Mouse (Mus musculus) intestine, embryonic 16.5 days (tissue): ENCODE data around the gene Scml4. TPM values are rescaled to one million over a fixed set of nuclear protein-coding genes. Genes with fewer than 3 reads are reported as not detected.

Experiments used
- ATAC-seq: fragments of 200-750 bp; cut with Nextera tagmentation; 2 replicates; pipeline ENCODE4 v1.8.0; 2017; ENCODE audit warnings: moderate TSS enrichment, moderate library complexity
- H3K27ac ChIP-seq: fragments of 300-500 bp; sonication (generic); 2 replicates; pipeline ENCODE4 v1.5.1; 2014; ENCODE audit warnings: mild to moderate bottlenecking, low read length
- H3K27me3 ChIP-seq: fragments of 300-500 bp; sonication (generic); replicated peaks from 2 replicates; pipeline ENCODE4 v1.6.1; 2014; ENCODE audit warnings: low read length, control low read depth, mixed read lengths; ENCODE audit not compliant: control insufficient read depth, insufficient read depth
- H3K36me3 ChIP-seq: fragments of 300-500 bp; sonication (generic); 2 replicates; pipeline ENCODE4 v1.6.1; 2014; ENCODE audit warnings: low read length, control low read depth; ENCODE audit not compliant: control insufficient read depth, insufficient read depth
- H3K4me1 ChIP-seq: fragments of 300-500 bp; sonication (generic); 2 replicates; pipeline ENCODE4 v1.6.1; 2014; ENCODE audit warnings: low read length, control low read depth, mixed read lengths; ENCODE audit not compliant: control insufficient read depth, insufficient read depth
- H3K4me2 ChIP-seq: fragments of 300-500 bp; sonication (generic); 2 replicates; pipeline ENCODE4 v1.6.1; 2014; ENCODE audit warnings: low read depth, low read length, control low read depth
- H3K4me3 ChIP-seq: fragments of 300-500 bp; sonication (generic); 2 replicates; pipeline ENCODE4 v1.5.1; 2014; ENCODE audit warnings: mild to moderate bottlenecking, low read length
- H3K9ac ChIP-seq: fragments of 300-500 bp; sonication (generic); 2 replicates; pipeline ENCODE4 v1.6.1; 2014; ENCODE audit warnings: low read depth, low read length
- H3K9me3 ChIP-seq: fragments of 300-500 bp; sonication (generic); 2 replicates; pipeline ENCODE4 v1.6.1; 2016; ENCODE audit warnings: low read length, control low read depth; ENCODE audit not compliant: control insufficient read depth
- WGBS: fragments of 180-500 bp; shearing (Covaris S2); extraction: QIAGEN DNeasy Blood & Tissue Kit; methylation state at CpG from one replicate; pipeline ENCODE4 v1.1.7; 2014; 5-methylcytosine and 5-hydroxymethylcytosine counted together
- polyA plus RNA-seq: library from polyadenylated mRNA; unstranded; fragments of >200 nt; fragmentation: Nextera tagmentation; extraction: Ambion mirVana; gene quantifications from 2 replicates; pipeline ENCODE4 v1.2.1, GENCODE M21; 2015

Gene Scml4
- polyA plus RNA-seq, 1 experiment from 2014 or later = 34.1 TPM

GRCm38 (mm10) chr10:42856574-42856973 is 3.6 kb upstream of the Scml4 start:
- WGBS = 95% methylated on average over 9 of the region's 9 CpGs
- no peak overlapping the region for H3K9ac ChIP-seq

GRCm38 (mm10) chr10:42857021-42857420 is 3.1 kb upstream of the Scml4 start:
- no peaks in the 10 kb centered on the region for H3K36me3 ChIP-seq
- H3K27me3 ChIP-seq = no peaks in the 10 kb centered on the region
- peaks cover 7% of the 10 kb centered on the region; the same call in 1 of the 2 replicates for H3K9me3 ChIP-seq
- no peak overlapping the region for H3K27ac ChIP-seq
- no peak for ATAC-seq
- no peak overlapping the region for H3K9ac ChIP-seq
- WGBS = 91% methylated on average over 2 of the region's 2 CpGs
- H3K4me1 ChIP-seq = peaks cover 19% of the 10 kb centered on the region
- H3K4me2 ChIP-seq = no peak overlapping the region
- H3K4me3 ChIP-seq = no peak overlapping the region

More at GRCm38 (mm10) chr10:42856574-42856973, 3.6 kb upstream of the Scml4 start:
- Histone ChIP-seq H3K4me2 (no peak overlapping the region), H3K27ac (no peak overlapping the region), H3K27me3 (no peaks in the 10 kb centered on the region), H3K9me3 (peaks cover 7% of the 10 kb centered on the region; the same call in 1 of the 2 replicates), H3K4me3 (no peak overlapping the region), H3K36me3 (no peaks in the 10 kb centered on the region), H3K4me1 (peaks cover 16% of the 10 kb centered on the region)
- ATAC-seq = no peak

- H3K27ac ChIP-seq = no peak overlapping the region
- no peak for ATAC-seq
- no peaks in the 10 kb centered on the region for H3K36me3 ChIP-seq
- no peaks in the 10 kb centered on the region for H3K27me3 ChIP-seq
- 36% methylated on average over 2 of the region's 2 CpGs for WGBS
- no peak overlapping the region for H3K9ac ChIP-seq
- H3K9me3 ChIP-seq = peaks cover 7% of the 10 kb centered on the region; the same call in 1 of the 2 replicates
- H3K4me1 ChIP-seq = peaks cover 27% of the 10 kb centered on the region
- 0 out of 2 replicates have a peak overlapping the region, but pooled peaks have one; percentile 37 for H3K4me2 ChIP-seq
- H3K4me3 ChIP-seq = no peak overlapping the region
Observed at GRCm38 (mm10) chr10:42859781-42860158, 400 bp upstream of the Scml4 start.

- Histone ChIP-seq H3K4me2 (no peak overlapping the region), H3K27ac (no peak overlapping the region), H3K4me1 (peaks cover 25% of the 10 kb centered on the region), H3K4me3 (no peak overlapping the region), H3K9me3 (peaks cover 6% of the 10 kb centered on the region; the same call in 1 of the 2 replicates), H3K36me3 (no peaks in the 10 kb centered on the region), H3K9ac (no peak overlapping the region), H3K27me3 (no peaks in the 10 kb centered on the region)
- WGBS = 82% methylated on average over 7 of the region's 7 CpGs
- no peak for ATAC-seq
Observed at GRCm38 (mm10) chr10:42861446-42861845, 1.3 kb downstream of the Scml4 start.

GRCm38 (mm10) chr10:42862102-42862740 is 2.1 kb downstream of the Scml4 start:
- Histone ChIP-seq H3K9me3 (no peaks in the 10 kb centered on the region), H3K36me3 (no peaks in the 10 kb centered on the region), H3K9ac (0 out of 2 replicates have a peak overlapping the region, but pooled peaks have one; percentile 32), H3K4me1 (peaks cover 25% of the 10 kb centered on the region), H3K27me3 (no peaks in the 10 kb centered on the region), H3K27ac (no peak overlapping the region; the same call in 1 of the 2 replicates), H3K4me2 (peak overlapping the region; percentile 51), H3K4me3 (peak overlapping the region; percentile 19; the same call in 1 of the 2 replicates)
- ATAC-seq = 0 out of 2 replicates have a peak, but pooled peaks have one; percentile 22
- 33% methylated on average over 13 of the region's 13 CpGs for whole genome bisulfite sequencing

- no peak overlapping the region for H3K9ac ChIP-seq
- no peak overlapping the region for H3K4me3 ChIP-seq
- H3K36me3 ChIP-seq = no peaks in the 10 kb centered on the region
- ATAC-seq = no peak
- no peak overlapping the region for H3K27ac ChIP-seq
- H3K9me3 ChIP-seq = no peaks in the 10 kb centered on the region
- no peak overlapping the region for H3K4me2 ChIP-seq
- H3K27me3 ChIP-seq = no peaks in the 10 kb centered on the region
- 70% methylated on average over 4 of the region's 4 CpGs for WGBS
- peaks cover 25% of the 10 kb centered on the region for H3K4me1 ChIP-seq
Observed at GRCm38 (mm10) chr10:42862806-42863205, 2.6 kb downstream of the Scml4 start.

GRCm38 (mm10) chr10:42863621-42864391 is 3.6 kb downstream of the Scml4 start:
- Histone ChIP-seq H3K4me3 (peak overlapping the region; percentile 43), H3K36me3 (no peaks in the 10 kb centered on the region), H3K4me2 (peak overlapping the region; percentile 48), H3K27me3 (no peaks in the 10 kb centered on the region), H3K27ac (no peak overlapping the region), H3K4me1 (peaks cover 25% of the 10 kb centered on the region), H3K9me3 (no peaks in the 10 kb centered on the region), H3K9ac (peak overlapping the region; percentile 35)
- peak; percentile 19; the same call in 1 of the 2 replicates for ATAC-seq
- 33% methylated on average over 31 of the region's 31 CpGs for WGBS

- no peaks in the 10 kb centered on the region for H3K27me3 ChIP-seq
- WGBS = 54% methylated on average over 5 of the region's 5 CpGs
- H3K4me2 ChIP-seq = no peak overlapping the region
- no peak for ATAC-seq
- peaks cover 24% of the 10 kb centered on the region for H3K4me1 ChIP-seq
- no peak overlapping the region for H3K9ac ChIP-seq
- no peak overlapping the region for H3K4me3 ChIP-seq
- H3K9me3 ChIP-seq = no peaks in the 10 kb centered on the region
- H3K36me3 ChIP-seq = no peaks in the 10 kb centered on the region
- no peak overlapping the region for H3K27ac ChIP-seq
Observed at GRCm38 (mm10) chr10:42864696-42865095, 4.5 kb downstream of the Scml4 start.

- H3K27ac ChIP-seq = no peak overlapping the region
- no peak overlapping the region for H3K4me2 ChIP-seq
- H3K4me1 ChIP-seq = 0 out of 2 replicates have a peak, but pooled peaks cover 3% of the 10 kb centered on the region
- H3K9ac ChIP-seq = no peak overlapping the region
- no peaks in the 10 kb centered on the region for H3K36me3 ChIP-seq
- H3K4me3 ChIP-seq = no peak overlapping the region
- WGBS = 87% methylated on average over 9 of the region's 9 CpGs
- H3K9me3 ChIP-seq = no peaks in the 10 kb centered on the region
- no peaks in the 10 kb centered on the region for H3K27me3 ChIP-seq
- ATAC-seq = no peak
Observed at GRCm38 (mm10) chr10:42868416-42868815, 8.2 kb downstream of the Scml4 start.
